Comparison of ENCODE assay signal across 24 mouse cellular contexts in the genomic region with DNA sequence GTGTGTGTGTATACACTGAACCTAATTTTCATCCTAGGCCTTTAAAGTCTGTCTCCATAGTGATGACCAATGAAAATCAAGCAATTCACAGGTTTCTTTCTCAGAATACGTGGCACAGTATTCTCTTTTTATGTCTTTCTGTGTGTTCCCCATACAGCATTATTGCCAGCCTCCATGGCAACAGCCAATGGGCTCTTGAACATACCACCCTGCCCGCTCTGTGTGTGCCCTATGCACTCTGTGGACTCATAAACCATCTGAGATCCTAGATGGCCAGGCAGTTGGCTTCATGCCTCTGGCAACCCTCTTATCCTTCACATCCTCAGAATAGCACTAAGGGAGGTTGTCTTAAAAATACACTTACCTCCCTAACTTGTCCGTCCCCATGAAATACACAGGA.
"Had no signal": no experiment of that assay in that cellular context is flagged by ENCODE, and none has a peak within 500 bp of the region (broad histone marks: within the 10 kb centered on the region; RNA-seq: fewer than 3 reads in every experiment).

No protein-coding gene starts in this region.

- H3K27me3 ChIP-seq: heart, embryonic 12.5 days; hindbrain, embryonic 12.5 days; intestine, embryonic 15.5 days; limb, embryonic 13.5 days; limb, embryonic 15.5 days had no signal

- H3K4me1 ChIP-seq: heart, embryonic 10.5 days; heart, embryonic 12.5 days; hindbrain, embryonic 10.5 days; hindbrain, embryonic 12.5 days; intestine, embryonic 15.5 days; limb, embryonic 13.5 days; limb, embryonic 15.5 days had no signal

- H3K9me3 ChIP-seq: heart, embryonic 10.5 days; heart, embryonic 12.5 days; hindbrain, embryonic 10.5 days; hindbrain, embryonic 12.5 days; intestine, embryonic 15.5 days; limb, embryonic 13.5 days; limb, embryonic 15.5 days had no signal

- H3K4me2 ChIP-seq: heart, embryonic 12.5 days; hindbrain, embryonic 12.5 days; hindbrain, embryonic 14.5 days; intestine, embryonic 15.5 days; limb, embryonic 13.5 days; limb, embryonic 15.5 days had no signal

- H3K27ac ChIP-seq: gastrocnemius, adult 2 months; heart, embryonic 10.5 days; hindbrain, embryonic 10.5 days; hindbrain, embryonic 12.5 days; hindbrain, embryonic 14.5 days; intestine, embryonic 15.5 days; limb, embryonic 13.5 days; limb, embryonic 15.5 days had no signal

- H3K9ac ChIP-seq: heart, embryonic 12.5 days; hindbrain, embryonic 12.5 days; hindbrain, embryonic 14.5 days; intestine, embryonic 15.5 days; limb, embryonic 13.5 days; limb, embryonic 15.5 days had no signal

- H3K4me3 ChIP-seq: gastrocnemius, adult 2 months; heart, embryonic 10.5 days; heart, embryonic 12.5 days; hindbrain, embryonic 10.5 days; hindbrain, embryonic 12.5 days; intestine, embryonic 15.5 days; limb, embryonic 13.5 days; limb, embryonic 15.5 days had no signal

- DNase-seq: gastrocnemius, adult 2 months; gastrocnemius, postnatal 10 days; gastrocnemius, postnatal 25 days; heart, adult 18-20 months; heart, postnatal 10 days; heart, postnatal 4 days; kidney, adult 18-20 months; kidney, adult 8-10 months; kidney, postnatal 10 days; kidney, postnatal 25 days; layer of hippocampus, adult 9-11 months; layer of hippocampus, postnatal 36 days; left cerebral cortex, postnatal 4 days had no signal

- ATAC-seq: hindbrain, embryonic 16.5 days; inflammation-experienced regulatory T-cells, adult 6 months; intestine, embryonic 15.5 days; intestine, postnatal 0 days had no signal

- H3K36me3 ChIP-seq: heart, embryonic 10.5 days; heart, embryonic 12.5 days; hindbrain, embryonic 10.5 days; hindbrain, embryonic 12.5 days; intestine, embryonic 15.5 days; limb, embryonic 13.5 days; limb, embryonic 15.5 days had no signal
